Mouse (Mus musculus) hindbrain, postnatal 0 days (tissue): Measurements from ENCODE around the gene Akr1b8. TPM values are rescaled to one million over a fixed set of nuclear protein-coding genes. Genes with fewer than 3 reads are reported as not detected.

Experiments used
- ATAC-seq: fragments of 200-750 bp; cut with Nextera tagmentation; 2 replicates; pipeline ENCODE4 v1.8.0; 2017; ENCODE audit warnings: mild to moderate bottlenecking, moderate TSS enrichment, moderate library complexity
- DNase-seq: peaks from one replicate; pipeline ENCODE4 v3.0.0-alpha.2; 2015; ENCODE audit warnings: low spot score
- H3K27ac ChIP-seq: fragments of 300-500 bp; sonication (generic); 2 replicates; pipeline ENCODE4 v1.5.1; 2014; ENCODE audit warnings: mild to moderate bottlenecking
- H3K27me3 ChIP-seq: fragments of 300-500 bp; sonication (generic); 2 replicates; pipeline ENCODE4 v1.6.1; 2014; ENCODE audit warnings: low read length, mixed read lengths; ENCODE audit not compliant: insufficient read depth
- H3K36me3 ChIP-seq: fragments of 300-500 bp; sonication (generic); 2 replicates; pipeline ENCODE4 v1.6.1; 2014; ENCODE audit warnings: low read length, mixed read lengths; ENCODE audit not compliant: insufficient read depth
- H3K4me1 ChIP-seq: fragments of 300-500 bp; sonication (generic); 2 replicates; pipeline ENCODE4 v1.6.1; 2014; ENCODE audit warnings: antibody characterized with exemption, low read length, mixed read lengths; ENCODE audit not compliant: insufficient read depth
- H3K4me2 ChIP-seq: fragments of 300-500 bp; sonication (generic); 2 replicates; pipeline ENCODE4 v1.6.1; 2014; ENCODE audit warnings: low read depth, mild to moderate bottlenecking, low read length, moderate library complexity, mixed read lengths
- H3K4me3 ChIP-seq: fragments of 300-500 bp; sonication (generic); 2 replicates; pipeline ENCODE4 v1.5.1; 2014; ENCODE audit warnings: low read length
- H3K9ac ChIP-seq: fragments of 300-500 bp; sonication (generic); replicated peaks from 2 replicates; pipeline ENCODE4 v1.6.1; 2014; ENCODE audit warnings: mild to moderate bottlenecking, low read length, moderate library complexity, mixed read lengths
- H3K9me3 ChIP-seq: fragments of 300-500 bp; sonication (generic); 2 replicates; pipeline ENCODE4 v1.6.1; 2016; ENCODE audit warnings: low read length, mixed read lengths
- CTCF ChIP-seq: IDR thresholded peaks from 2 replicates; pipeline ENCODE4 v1.5.1; 2016; ENCODE audit warnings: antibody characterized with exemption, control low read depth, low read depth
- WGBS: fragments of 180-500 bp; shearing (Covaris S2); extraction: QIAGEN DNeasy Blood & Tissue Kit; methylation state at CpG from one replicate; pipeline ENCODE4 v1.1.7; 2014; 5-methylcytosine and 5-hydroxymethylcytosine counted together
- polyA plus RNA-seq: library from polyadenylated mRNA; unstranded; fragments of >200 nt; fragmentation: Nextera tagmentation; extraction: Ambion mirVana; gene quantifications from 2 replicates; pipeline ENCODE4 v1.2.1, GENCODE M21; 2015
- total RNA-seq: library from RNA; depleted of rRNA; stranded (reverse); fragments of >200 nt; gene quantifications from 2 replicates; pipeline ENCODE4 v1.2.3, GENCODE M21; 2014

The Akr1b8 gene
- total and polyA plus RNA-seq, 2 experiments from 2014 or later: 1.6 to 3.8 TPM

DNA sequence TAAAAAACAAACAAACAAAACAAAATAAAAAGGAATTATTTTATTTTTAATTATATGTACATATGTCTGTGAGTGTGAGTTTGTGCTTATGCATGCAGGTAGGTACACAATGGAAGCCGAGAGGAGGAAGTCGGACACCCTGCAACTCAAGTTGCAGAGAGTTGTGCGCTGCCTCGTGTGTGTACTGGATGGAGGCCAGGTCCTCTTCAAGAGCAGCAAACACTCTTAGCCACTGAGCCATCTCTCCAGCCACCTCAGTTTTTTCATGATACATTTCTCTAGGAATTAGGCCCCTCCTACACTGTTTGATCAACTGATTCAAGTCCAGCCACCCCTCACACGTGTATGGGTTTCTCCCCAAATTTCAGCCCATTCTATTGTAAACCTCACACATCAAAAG is 19.2 kb upstream of the Akr1b8 start:
- TF ChIP-seq CTCF: no peak
- DNase-seq: no peak
- Histone ChIP-seq H3K9ac (no peak overlapping the region), H3K4me3 (no peak overlapping the region), H3K4me2 (no peak overlapping the region), H3K4me1 (no peaks in the 10 kb centered on the region), H3K27ac (no peak overlapping the region), H3K9me3 (no peaks in the 10 kb centered on the region), H3K27me3 (no peaks in the 10 kb centered on the region), H3K36me3 (no peaks in the 10 kb centered on the region)
- no peak for ATAC-seq
- 88% methylated on average over 5 of the region's 5 CpGs for WGBS

DNA sequence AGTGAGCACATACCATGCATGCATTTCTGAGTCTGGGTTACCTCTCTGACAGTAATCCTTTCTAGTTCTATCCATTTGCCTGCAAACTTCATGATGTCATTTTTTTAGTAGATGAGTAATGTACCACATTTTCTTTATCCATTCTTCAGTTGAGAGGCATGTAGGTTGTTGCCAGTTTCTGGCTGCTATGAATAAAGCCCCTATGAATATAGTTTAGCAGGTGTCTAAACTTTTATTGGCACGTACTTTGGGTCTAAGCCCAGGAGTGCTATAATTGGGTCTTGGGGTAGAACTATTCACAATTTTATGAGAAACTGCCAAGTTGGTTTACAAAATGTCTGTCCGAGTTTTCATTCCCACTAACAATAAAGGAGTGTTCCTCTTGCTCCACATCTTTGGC is 16.1 kb upstream of the Akr1b8 start:
- no peak for ATAC-seq
- TF ChIP-seq CTCF: no peak
- Histone ChIP-seq H3K36me3 (no peaks in the 10 kb centered on the region), H3K9me3 (no peaks in the 10 kb centered on the region), H3K9ac (no peak overlapping the region), H3K27me3 (no peaks in the 10 kb centered on the region), H3K27ac (no peak overlapping the region), H3K4me1 (no peaks in the 10 kb centered on the region), H3K4me2 (no peak overlapping the region), H3K4me3 (no peak overlapping the region)
- WGBS: 75% methylated on average over 2 of the region's 2 CpGs
- DNase-seq: no peak

DNA sequence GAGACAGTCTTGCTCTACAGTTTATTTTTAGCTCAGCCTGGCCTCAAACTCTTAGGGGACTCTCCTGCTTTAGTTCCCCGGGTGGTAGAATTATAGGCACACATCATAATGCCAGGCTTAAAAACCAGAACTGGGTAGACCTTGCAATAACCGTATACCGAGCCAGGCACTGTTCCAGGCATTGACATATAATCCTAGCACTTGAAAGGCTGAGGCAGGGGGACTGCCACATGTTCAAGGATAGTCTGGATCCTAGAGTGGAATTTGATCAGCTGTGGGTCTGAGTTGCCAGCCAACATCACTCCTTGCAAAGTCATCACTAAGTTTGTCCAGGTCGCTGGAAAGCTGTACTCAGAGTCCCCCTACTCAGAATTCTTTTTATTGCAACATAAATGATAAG is 11.9 kb upstream of the Akr1b8 start:
- no peak overlapping the region for H3K9ac ChIP-seq
- 84% methylated on average over 4 of the region's 4 CpGs for whole genome bisulfite sequencing
- ATAC-seq (no peak), DNase-seq (no peak)
- H3K27ac ChIP-seq: no peak overlapping the region
- no peaks in the 10 kb centered on the region for H3K36me3 ChIP-seq
- no peaks in the 10 kb centered on the region for H3K27me3 ChIP-seq
- H3K9me3 ChIP-seq: no peaks in the 10 kb centered on the region
- H3K4me2 ChIP-seq: no peak overlapping the region
- TF ChIP-seq CTCF: no peak
- H3K4me3 ChIP-seq: no peak overlapping the region
- no peaks in the 10 kb centered on the region for H3K4me1 ChIP-seq

DNA sequence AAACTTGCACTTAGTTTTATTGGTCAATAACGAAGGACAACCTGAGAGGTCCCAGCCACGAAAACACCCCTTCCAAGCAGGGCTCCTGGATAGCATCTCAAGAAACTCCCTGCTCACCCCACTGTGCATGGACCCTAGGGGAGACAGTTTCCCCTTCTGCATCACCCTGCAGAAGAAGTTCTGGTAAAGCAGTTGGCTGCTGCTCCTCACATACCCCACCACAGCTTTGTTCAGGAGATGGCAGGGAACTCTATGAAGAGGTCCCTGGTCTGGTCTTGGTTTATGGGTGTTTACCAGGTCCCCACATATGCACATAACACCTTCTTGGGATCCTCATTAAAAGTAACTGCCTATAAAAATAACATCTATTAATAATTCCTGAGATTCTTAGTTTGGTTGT is 11.4 kb upstream of the Akr1b8 start:
- no peaks in the 10 kb centered on the region for H3K9me3 ChIP-seq
- H3K27me3 ChIP-seq: no peaks in the 10 kb centered on the region
- no peak for TF ChIP-seq CTCF
- no peak overlapping the region for H3K27ac ChIP-seq
- no peak for ATAC-seq
- H3K9ac ChIP-seq: no peak overlapping the region
- H3K4me1 ChIP-seq: no peaks in the 10 kb centered on the region
- no peak overlapping the region for H3K4me3 ChIP-seq
- WGBS: 96% methylated on average over 2 of the region's 2 CpGs
- no peak overlapping the region for H3K4me2 ChIP-seq
- no peak for DNase-seq
- no peaks in the 10 kb centered on the region for H3K36me3 ChIP-seq

DNA sequence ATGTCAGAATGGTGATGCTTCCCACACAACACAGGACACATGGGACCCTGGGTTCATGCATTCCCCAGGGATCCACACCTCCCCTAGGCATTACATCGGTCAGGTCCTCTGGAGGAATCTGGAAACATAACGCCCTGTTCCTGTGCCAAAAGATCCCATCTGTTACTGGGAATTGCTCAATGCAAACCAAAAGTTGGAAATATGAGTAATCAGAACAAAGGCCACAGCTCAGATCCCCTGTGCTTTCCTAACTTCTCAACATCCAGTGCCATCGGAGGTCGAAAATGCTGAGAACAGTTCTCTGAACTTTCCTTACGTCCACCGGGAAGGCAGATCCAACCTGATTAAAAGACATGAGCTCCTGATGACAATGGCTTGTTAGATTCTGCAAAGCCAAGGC is 10.5 kb upstream of the Akr1b8 start:
- 67% methylated on average over 6 of the region's 6 CpGs for WGBS
- Histone ChIP-seq H3K9ac (no peak overlapping the region), H3K27me3 (no peaks in the 10 kb centered on the region), H3K9me3 (no peaks in the 10 kb centered on the region), H3K27ac (no peak overlapping the region), H3K4me3 (no peak overlapping the region), H3K4me2 (no peak overlapping the region), H3K4me1 (no peaks in the 10 kb centered on the region), H3K36me3 (no peaks in the 10 kb centered on the region)
- TF ChIP-seq CTCF: no peak
- ATAC-seq (no peak), DNase-seq (no peak)

DNA sequence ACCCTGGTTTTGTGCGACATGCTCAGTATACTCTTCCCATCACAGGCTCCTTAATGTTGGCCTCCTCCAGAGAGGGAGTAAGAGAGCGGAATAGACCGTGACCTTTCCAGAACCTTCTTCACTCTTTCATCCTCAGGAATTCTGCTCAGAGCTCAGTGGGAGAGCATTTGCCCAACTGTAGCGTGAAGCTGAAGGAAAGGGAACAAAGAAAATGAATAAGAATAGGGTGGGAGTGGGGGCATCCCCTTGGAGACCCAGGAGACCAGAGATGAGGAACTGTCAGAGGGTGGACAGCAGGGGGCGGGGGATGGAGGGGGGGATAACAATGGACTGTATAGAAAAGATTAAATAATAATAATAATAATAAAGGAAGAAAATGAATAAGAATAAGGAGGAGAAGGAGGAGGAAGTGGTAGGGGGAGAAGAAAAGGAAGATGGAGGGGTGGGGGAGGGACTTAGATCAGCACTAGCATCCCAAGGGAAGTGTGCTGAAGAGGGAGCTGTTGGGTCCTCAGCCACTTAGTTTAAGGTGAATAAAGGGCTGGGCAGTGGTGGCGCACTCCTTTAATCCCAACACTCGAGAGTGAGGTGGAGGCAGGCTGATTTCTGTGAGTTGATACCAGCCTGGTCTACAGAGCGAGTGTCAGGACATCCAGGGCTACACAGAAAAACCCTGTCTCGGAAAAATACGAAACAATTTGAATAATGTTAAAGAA is 9.6 kb upstream of the Akr1b8 start:
- Histone ChIP-seq H3K9me3 (no peaks in the 10 kb centered on the region), H3K9ac (no peak overlapping the region), H3K4me3 (no peak overlapping the region), H3K36me3 (no peaks in the 10 kb centered on the region), H3K4me1 (no peaks in the 10 kb centered on the region), H3K27ac (no peak overlapping the region), H3K27me3 (no peaks in the 10 kb centered on the region), H3K4me2 (no peak overlapping the region)
- WGBS: 33% methylated on average over 10 of the region's 10 CpGs
- no peak for TF ChIP-seq CTCF
- DNase-seq (no peak), ATAC-seq (no peak)

DNA sequence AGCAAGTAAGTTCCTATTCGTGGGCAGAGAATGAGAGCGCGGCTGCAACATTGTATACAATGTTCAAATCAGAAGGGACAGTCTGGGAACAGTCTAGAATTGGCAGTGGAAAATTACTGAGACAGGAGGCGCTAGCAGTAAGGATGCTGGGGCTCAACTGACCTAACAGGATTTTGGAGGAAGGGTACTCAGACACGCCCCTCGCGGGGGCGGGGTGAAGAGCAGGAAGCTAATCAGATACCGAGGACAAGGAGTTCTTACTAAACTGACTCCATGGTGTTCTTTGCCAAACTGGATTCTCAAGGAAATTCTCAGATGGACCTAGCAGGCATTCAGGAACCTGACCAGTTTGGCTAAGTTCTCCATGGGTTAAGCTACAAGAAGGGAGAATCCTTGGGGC is 9.0 kb upstream of the Akr1b8 start:
- Histone ChIP-seq H3K27me3 (no peaks in the 10 kb centered on the region), H3K27ac (no peak overlapping the region), H3K36me3 (no peaks in the 10 kb centered on the region), H3K4me3 (no peak overlapping the region), H3K9me3 (no peaks in the 10 kb centered on the region), H3K9ac (no peak overlapping the region), H3K4me1 (no peaks in the 10 kb centered on the region), H3K4me2 (no peak overlapping the region)
- WGBS: 27% methylated on average over 9 of the region's 9 CpGs
- DNase-seq (peak; percentile 23), ATAC-seq (no peak)
- no peak for TF ChIP-seq CTCF
